Mouse (Mus musculus): ENCODE data around the gene Asb16. TPM values are rescaled to one million over a fixed set of nuclear protein-coding genes. Genes with fewer than 3 reads are reported as not detected.
A peak's percentile ranks its signal among the peaks of the same experiment; 100 is the strongest.

Gene Asb16
- total RNA-seq, 2 experiments from 2014 or later, result 0.58 to 1.5 TPM

DNA sequence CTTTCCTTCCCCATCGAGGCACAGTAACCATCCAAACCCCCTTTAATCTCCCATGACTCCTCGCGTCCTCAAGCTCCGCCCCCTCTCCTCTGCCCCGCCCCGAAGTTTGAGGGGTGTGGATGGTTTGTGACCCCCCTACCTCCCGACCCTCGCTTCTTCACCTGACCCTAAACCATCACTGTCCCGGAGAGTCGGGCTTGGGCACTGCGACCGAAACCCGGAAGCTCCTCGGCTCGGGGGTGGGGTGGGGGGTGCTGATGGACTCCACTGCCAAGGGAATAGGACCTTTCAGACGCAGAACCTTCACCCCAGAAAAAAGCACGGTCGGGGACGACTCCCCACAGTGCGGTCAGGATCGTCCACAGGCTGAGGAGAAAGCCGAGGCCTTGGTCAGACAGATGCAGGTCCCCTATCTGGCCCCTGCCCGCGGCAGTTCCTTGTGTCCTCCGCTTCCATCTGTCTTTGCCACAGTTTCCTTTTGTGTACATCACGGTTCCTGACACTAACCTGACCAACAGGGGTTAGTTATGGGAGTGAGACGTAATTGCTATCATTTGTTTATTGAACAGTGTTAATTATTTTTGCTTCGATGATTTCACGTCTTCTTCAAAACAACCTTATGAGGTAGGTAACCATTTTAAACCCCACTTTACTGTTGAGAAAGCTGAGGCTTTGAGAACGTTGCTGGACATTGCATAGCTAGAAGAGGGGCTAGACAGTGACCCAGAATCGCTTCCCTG lies 16.7 kb downstream of the Asb16 start:
- ATAC-seq (replicated peaks; ENCODE audit: poor library complexity), result peak; percentile 61

DNA sequence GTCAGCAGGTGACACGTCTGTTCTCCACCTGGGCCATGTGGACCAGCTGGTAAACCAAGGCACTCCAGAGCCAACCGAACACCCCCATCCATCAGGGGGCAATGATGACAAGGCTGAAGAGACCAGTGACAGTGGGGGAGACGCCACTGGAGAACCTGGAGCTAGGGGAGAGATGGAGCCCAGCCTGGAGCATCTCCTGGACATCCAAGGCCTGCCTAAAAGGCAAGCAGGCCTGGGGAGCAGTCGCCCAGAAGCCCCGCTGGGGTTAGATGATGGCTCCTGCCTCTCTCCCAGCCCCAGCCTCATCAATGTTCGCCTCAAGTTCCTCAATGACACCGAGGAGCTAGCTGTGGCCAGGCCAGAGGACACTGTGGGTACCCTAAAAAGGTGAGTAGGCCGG lies 18.9 kb downstream of the Asb16 start:
- no peak for ATAC-seq (replicated peaks; ENCODE audit: poor library complexity)

DNA sequence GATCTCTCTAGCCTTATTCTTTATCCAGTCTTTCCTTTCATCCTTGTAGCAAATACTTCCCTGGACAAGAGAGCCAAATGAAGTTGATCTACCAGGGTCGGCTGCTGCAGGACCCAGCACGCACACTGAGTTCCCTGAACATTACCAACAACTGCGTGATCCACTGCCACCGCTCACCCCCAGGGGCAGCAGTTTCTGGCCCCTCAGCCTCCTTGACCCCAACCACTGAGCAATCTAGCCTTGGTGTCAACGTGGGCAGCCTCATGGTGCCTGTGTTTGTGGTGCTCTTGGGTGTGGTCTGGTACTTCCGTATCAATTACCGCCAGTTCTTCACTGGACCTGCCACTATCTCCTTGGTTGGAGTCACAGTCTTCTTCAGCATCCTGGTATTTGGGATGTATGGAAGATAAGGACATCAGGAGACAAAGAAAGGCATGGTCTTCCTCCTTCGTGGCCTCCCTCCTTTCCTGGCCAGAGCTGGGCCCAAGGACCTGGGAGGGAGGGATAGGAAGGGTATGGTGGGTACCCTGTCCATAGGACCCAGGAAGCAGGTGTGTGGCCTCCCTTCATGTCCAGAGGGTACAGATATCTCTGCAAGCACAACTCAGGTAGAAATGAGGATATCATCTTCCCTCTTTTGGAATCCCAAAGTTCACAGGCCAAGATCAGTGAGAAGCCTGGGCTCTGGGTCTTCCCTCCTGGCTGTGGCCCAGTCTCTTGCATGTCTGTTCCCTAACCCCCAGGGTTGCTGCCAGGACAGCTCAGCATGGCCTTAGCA lies 19.7 kb downstream of the Asb16 start:
- no peak for ATAC-seq (replicated peaks; ENCODE audit: poor library complexity)

DNA sequence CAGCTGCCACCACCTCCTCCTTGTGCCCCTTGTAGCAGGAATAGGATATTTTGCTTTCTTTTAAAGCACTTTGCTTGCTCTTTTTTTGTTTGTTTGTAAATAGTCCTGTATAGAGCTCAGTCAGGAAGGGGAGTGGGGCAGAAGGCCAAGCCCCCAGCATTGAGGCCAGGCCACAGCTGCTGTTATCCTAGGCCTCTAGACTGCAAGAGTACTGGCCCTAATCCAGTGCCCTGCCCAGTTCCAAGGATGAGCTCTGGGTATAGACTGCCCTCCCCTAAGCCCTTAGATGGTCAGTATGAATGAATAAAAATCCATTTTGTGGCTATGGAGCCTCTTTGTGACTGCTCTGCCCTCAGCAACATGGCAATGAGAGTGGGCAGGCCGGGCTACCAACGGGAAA lies 20.4 kb downstream of the Asb16 start:
- ATAC-seq (replicated peaks; ENCODE audit: poor library complexity), result no peak

DNA sequence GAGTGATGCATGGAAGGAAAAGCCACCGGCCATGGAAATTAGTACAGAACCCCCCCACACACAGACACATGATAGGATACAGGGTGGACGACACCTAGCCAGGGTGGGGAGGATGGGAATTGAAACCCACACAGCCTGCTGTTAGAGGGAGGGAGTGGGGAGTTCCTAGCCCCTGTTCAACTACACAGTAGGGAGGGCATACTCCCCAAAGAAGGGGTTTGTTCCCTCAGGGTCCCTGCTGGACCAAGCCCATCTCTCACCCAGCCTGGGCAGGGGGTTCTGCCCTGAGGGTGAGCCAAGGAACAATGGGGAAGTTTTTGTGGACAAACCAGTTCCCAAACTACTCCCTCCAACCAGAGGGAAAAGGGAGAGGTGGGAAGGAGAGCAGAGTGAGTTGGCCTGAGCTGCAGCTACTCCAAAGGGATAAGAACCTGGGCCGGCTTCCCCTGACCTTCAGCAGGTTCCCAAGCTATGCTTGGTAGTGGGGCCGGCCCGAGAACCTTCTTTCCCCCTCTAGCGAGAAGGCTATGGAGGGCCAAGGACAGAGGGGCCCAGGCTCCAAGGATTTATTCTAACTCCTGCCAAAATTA lies 21.1 kb downstream of the Asb16 start:
- ATAC-seq (replicated peaks; ENCODE audit: poor library complexity), result no peak

DNA sequence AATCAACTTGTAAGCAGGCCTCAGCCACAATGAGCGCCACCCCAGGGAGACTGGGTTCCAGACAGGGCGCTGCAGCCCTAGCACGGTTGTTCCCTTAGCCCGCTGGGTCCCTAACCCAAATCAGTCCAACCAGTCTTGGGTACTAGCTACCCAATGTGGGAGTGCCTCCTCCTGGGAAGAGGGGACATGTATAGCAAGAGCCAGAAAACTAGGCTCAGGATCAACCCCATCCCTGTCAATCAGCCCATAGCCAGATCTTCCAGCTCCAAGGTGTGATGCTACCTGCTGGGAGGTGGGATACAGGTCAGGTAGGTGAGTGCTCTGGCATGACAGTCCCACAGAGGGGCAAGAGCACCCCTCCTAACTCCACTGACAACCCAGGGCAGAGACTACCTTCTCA lies 21.6 kb downstream of the Asb16 start:
- no peak for ATAC-seq (replicated peaks; ENCODE audit: poor library complexity)

DNA sequence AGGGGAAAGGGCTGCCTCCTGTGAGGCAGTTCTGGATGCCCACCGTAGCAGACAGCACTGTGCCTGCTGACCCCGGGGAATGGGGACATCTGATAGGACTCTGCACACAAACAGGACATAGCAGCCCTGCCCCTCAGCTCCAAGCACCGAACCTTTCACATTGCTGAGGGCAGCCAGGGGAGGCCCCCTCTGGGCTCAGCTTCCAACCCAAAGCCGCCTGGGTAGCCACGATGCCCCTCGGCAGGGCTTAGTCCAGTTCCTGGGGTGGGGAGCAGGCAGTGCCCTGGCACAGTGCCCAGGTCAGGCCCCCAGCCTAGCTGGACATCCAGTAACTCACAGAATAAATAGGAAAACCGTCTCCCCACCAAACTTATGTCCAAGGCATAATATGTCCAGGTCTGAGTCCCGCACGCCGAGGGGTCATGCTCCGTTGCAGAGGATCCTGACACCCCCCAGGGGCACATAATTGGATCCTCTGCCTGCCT lies 22.6 kb downstream of the Asb16 start:
- ATAC-seq (replicated peaks; ENCODE audit: poor library complexity), result no peak

DNA sequence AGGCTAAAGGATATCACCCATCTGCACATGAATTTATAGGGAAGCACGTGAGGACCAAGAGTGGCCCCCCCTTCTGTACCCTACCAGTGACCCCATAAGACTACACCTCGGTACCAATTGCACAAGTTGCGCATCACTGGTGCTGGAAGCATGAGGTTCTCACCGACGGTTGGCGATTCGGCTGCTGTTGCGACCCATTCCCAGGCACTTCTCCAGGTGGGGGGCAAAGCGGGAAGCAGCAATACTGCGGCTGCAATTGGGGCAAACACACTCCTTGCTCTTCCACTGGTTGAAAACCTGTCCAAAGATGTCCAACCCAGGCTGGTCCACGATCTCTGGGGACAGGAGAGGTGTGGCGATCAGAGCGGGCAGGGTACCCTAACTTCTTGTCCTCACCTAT lies 25.4 kb downstream of the Asb16 start:
- ATAC-seq (replicated peaks; ENCODE audit: poor library complexity), result no peak

DNA sequence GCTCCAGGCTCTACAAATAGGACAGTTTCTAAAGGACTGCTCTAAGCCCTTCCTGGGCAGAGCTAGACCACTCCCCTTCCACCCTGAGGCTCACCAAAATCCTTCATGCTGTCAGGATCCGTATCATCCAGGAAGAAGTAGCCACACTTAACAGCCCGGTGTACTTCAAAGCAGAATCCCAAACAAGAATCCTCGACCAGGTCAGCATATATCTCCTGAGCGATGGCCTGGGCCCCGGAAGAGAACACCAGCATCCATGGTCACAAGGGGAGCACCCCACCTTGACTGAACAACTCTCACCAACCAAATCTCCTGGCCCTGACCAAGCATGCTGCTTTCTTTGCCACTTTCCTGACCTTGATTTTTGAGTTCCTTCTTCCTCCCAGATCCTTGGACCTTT lies 25.9 kb downstream of the Asb16 start:
- ATAC-seq (replicated peaks; ENCODE audit: poor library complexity), result no peak

DNA sequence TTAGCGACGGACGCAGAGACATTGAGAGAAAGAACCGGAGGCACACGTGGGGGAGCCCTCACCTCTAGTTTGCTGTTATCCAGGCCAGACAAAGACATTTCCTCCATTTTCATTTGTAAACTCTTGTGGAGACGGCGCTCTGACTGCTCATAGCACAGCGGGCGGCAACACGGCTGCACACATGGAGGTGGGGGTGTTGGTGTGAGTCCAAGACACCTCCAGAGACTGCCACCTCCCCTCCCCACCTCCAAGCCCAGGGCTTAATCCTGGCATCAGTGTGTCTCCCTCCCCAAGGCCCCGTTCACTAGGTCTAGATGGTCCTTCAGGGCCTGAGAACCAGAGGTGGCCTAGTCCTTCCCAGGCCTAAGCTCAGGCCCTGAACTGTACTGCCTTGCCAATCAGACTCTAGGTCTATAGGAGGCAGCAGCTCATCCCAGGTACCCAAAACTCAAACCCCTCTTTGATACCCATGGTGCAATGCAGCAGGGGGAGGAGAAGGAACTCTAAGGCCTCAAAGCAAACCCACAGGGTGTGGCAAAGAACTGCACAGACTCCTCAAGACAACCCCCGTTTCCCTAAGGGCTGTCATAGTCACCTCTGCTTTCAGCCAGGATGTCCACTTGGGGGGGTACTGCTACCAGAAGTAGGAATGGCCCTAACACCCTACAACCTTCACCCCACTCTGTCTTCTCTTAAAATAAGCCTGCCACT lies 26.5 kb downstream of the Asb16 start:
- ATAC-seq (replicated peaks; ENCODE audit: poor library complexity), result peak; percentile 33

DNA sequence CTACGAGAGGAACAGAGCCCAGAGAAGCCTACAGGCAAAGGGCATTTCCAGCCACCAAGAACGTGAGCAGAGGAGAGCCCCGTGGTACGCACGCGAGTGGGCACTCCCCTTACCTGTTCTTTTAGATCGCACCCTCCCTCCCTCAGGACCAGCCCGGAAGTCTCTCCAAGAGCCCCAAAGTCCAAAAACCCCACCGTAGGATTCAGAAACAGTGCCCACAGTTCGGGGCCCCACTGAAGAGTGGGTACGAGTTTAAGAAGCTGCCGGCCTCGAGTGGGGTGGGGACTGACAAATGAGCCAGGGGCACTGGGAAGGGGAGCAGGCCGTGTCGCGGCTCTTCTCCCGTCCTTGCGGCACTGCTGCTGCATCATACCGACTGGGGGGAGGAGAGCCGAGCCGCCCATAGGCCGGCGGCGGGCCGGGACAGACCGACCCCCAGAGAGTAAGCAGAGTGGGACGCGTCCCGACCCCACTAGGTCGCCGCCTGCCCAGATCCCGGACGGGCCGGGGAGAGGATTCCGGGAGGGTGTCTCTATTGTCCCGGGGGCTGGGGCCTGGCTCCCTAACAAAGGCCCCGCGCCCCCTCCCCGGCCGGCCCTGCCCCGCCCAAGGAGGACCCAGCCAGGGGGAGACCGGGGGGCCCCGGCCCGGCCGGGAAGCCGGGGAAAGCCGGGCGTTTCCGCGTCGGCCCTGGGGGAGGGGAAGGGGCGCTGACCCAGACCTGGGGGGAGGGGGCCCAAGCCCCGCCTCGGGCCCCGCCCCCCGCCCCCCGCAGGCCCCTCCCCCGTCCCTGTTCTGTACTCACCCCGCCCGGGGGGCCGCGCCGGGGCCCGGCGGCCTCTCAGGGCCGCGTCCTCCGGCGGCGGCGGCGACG lies 27.3 kb downstream of the Asb16 start:
- no peak for ATAC-seq (replicated peaks; ENCODE audit: poor library complexity)

DNA sequence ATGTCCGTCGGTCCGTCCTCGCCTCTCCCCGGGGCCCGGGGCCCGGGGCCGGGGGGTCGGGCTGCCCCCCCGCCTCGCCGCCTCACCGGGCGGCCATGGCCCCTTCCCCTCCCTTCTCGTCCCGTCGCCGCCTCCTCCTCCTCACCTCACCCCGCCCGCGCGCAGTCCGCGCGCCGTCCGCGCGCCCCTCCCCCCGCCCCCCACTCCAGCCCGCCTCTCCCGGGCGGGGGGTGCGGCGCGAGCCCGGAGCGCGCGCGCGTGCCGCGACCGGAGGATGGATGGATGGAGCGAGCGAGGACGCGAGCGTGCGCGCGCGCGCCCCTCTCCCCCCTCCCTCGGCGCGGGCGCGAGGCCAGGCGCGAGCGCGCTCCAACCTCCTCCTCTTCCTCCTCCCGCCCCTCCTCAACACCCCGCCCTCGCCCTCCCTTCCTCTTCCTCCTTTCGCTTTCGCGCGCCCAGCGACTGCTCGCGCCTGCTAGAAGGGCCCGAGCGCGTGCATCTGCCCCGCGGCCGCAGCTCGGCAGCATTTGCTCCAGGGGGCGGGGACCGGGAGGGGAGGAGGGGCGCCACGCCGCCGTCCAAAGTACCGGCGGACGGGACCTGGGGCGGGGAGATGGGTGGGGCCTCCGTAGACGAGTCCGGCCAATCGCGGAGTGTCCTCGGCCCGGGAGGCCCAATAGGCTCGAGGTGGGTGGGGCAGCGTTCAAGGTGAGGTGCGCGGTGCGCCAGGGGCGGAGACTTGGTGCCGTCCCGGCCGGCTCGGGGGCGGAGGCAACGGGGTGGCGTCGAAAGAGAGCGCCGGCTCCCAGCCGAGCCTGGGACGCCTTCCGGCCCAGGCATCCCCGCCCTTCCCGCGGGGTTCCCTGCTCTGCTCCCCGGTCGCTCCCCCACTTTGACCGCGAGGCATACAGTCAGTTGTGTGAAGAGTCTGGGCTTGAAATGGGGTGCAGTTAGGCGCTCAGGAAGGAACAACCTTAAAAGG lies 28.2 kb downstream of the Asb16 start, which contains the start of gene Atxn7l3:
TSS of gene Atxn7l3 (minus strand) at position 141 of the 982 bp plus-strand sequence.
- ATAC-seq (replicated peaks; ENCODE audit: poor library complexity), result peak; percentile 83

DNA sequence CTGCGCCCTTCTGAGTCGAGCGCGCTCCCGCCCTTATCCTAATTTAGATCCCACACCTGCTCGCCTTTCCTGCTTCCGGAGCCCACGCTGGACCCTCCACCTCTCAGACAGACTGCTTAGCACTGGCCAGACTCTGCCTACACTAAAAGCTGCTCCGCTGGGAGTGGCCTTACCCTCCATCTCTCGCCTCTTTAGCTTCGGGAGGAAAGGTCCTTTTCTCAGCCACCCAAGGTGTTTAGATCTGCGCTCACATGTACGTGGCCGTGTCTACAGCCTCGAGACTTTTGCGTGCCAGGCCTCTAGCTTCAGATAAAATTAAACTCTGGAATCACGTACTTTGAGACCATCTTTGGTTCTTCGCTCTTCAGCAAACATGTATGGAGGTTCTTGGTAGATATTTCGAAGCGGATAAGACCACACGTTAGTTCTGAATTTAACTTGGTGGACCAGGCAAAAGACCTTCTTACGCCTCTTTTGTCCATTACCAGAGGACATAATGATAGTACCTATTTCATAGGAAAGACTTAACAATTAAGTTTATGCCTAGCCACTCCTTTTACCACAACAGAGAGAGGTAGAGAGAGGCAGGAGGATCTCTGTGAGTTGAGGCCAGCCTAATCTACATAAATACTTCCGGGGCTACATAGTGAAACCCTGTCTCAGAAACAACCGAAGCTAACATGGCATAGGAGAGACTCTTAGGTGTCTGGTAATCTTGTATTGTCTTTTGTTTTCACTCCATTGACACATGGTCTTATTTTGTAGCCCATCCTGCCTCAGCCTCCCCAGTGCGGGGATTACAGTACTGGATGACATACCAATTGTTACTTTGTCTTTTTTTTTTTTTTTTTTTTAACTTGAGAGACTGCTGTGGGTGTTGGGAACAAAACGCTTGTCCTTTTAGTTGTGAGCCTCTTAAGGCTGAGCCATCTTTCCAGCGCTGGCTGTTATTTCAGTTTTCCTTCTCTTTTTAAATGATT lies 29.3 kb downstream of the Asb16 start:
- ATAC-seq (replicated peaks; ENCODE audit: poor library complexity), result no peak

DNA sequence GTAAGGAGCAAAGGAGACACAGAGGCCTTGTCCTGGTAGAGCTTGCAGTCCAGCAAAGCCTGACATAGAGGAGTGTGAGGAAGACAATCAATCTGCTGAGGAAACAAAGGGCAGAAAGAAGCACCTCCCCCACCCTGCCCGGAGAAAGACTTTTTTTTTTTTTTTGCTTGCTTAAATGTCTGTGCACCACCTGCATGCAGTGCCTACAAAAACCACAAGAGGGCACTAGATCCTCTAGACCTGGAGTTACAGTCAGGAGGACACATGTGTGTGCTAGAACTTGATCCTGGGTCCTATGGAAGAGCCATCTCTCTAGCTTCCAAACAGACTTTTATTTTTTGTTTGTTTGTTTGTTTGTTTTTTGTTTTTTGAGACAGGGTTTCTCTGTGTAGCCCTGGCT lies 31.3 kb downstream of the Asb16 start:
- ATAC-seq (replicated peaks; ENCODE audit: poor library complexity), result 0 out of 2 replicates have a peak, but pooled peaks have one; percentile 15

DNA sequence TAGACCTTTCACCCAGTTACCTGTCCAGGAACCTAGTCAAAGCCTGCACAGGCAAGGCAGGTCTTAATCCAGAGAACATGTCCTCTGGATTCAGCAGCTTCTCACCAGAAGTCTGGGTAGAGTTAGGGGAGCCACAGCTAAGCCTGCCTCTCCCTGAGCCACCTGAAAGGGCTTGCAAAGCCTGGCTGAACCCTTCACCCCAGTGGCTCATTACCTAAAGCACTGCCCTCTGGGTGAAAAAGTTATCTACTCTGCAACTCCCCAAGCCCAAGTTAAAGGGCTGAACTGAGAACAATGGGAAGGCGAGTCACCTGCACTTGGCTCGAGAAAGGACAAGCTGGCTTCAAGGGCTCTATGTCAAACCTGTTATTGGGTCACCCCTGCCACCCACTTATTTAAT lies 35.6 kb downstream of the Asb16 start:
- ATAC-seq (replicated peaks; ENCODE audit: poor library complexity), result no peak

DNA sequence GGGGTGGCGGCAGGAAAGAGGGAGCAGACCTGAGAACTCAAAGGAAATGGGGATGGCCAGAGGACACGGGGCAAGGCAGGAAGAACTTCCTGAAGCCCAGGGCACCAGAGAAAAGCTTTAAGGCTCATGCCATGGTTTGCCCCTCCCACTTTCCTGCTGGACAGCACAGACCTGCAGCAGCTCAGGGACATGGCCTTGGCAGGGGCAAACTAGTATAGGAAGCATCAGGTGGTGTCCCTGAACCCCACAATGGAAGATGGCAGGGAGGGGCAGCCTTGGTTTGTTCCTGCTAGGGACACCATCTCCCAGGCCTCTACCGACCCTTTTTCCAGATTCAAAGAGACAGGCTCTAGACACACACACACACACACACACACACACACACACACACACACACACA lies 36.8 kb downstream of the Asb16 start:
- ATAC-seq (replicated peaks; ENCODE audit: poor library complexity), result no peak

DNA sequence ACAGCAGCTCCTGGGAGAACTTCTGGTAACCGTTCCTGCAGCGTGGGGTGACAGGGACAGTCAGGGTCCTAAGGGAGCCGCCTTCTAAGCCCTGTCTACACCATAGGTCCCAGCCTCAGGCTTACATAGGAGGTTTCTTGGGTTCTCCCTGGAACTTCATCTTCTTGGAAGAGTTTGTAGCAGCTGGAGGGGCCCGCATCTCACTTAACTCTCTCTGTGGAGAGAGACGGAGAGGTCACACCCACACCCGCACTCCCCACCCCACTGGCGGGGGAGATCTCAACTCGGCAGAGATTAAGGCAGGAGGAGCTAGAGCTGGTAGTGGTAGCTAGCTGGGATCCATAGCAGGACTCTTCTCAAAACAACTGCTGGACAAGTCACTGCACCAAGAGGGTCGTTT lies 39.6 kb downstream of the Asb16 start:
- ATAC-seq (replicated peaks; ENCODE audit: poor library complexity), result no peak

DNA sequence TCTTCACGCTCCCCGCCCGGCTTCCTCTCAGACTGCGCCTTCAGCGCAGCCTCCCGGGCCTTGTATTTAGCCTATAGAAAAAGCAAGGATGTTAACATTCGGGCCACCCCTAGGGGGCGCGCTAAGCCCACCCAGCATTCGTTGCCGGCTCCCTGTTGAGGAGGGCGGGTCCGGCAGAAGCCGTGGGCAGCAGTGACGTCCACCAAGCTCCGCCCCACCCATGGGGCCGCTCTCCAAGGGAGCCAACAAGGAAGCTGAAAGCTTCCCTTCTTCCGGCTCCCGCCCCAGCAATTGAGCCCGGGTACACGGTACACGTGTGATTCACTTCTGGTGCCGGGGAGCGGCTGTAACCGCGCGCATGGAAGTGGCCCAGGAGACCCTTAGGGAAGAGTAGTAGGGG lies 40.4 kb downstream of the Asb16 start:
- peak; percentile 95 for ATAC-seq (replicated peaks; ENCODE audit: poor library complexity)

Measured in megakaryocyte progenitor cell, adult 5-6 weeks (primary cell).